Mouse (Mus musculus): Measurements from ENCODE around the gene Pex19. TPM values are rescaled to one million over a fixed set of nuclear protein-coding genes. Genes with fewer than 3 reads are reported as not detected.
A peak's percentile ranks its signal among the peaks of the same experiment; 100 is the strongest.

The Pex19 gene
- total and polyA plus RNA-seq, 3 experiments = 26.3 to 53.6 TPM; not detected in 1

GRCm38 (mm10) chr1:172148279-172148954 is 21.9 kb downstream of the Pex19 start:
- Histone ChIP-seq H3K79me2 (ENCODE audit: control insufficient read depth, insufficient read depth, low read length, poor library complexity) (peaks cover 28% of the 10 kb centered on the region), H3K4me3 (ENCODE audit: control insufficient read depth in 1 of 2, insufficient read depth in 1 of 2, low read depth in 2 of 2, low read length in 2 of 2) (peak overlapping the region; percentile 73 to 99), H3K9ac (ENCODE audit: control insufficient read depth, low read depth, low read length, poor library complexity, severe bottlenecking) (peak overlapping the region; percentile 99), H3K4me1 (ENCODE audit: control insufficient read depth in 1 of 2, insufficient read depth in 2 of 2, low read length in 2 of 2) (peaks cover 0 to 10% of the 10 kb centered on the region in 2 experiments; a peak in 3 of 4 replicates), H3K9me3 (replicated peaks; ENCODE audit: insufficient read depth, low read length) (no peaks in the 10 kb centered on the region), H3K27me3 (ENCODE audit: control insufficient read depth in 1 of 2, insufficient read depth in 2 of 2, low read length in 2 of 2) (no peaks in the 10 kb centered on the region), H3K36me3 (ENCODE audit: control insufficient read depth in 1 of 2, insufficient read depth in 2 of 2, low read length in 2 of 2) (peaks cover 6 to 13% of the 10 kb centered on the region in 2 experiments), H3K27ac (ENCODE audit: control insufficient read depth, low read depth, low read length) (peak overlapping the region; percentile 89)
- TF ChIP-seq UBTF (IDR thresholded peaks at IDR 0.05; ENCODE audit: borderline replicate concordance, insufficient read depth, low read depth, low read length) = no peak
- TF ChIP-seq RCOR1 (IDR thresholded peaks at IDR 0.05; ENCODE audit: low read depth, low read length) = no peak
- no peak for TF ChIP-seq MAZ (IDR thresholded peaks at IDR 0.05; ENCODE audit: low read depth, low read length)
- TF ChIP-seq TBP (IDR thresholded peaks at IDR 0.05; ENCODE audit: low read depth, low read length) = no peak
- no peak for TF ChIP-seq GABPA (IDR thresholded peaks at IDR 0.05; ENCODE audit: low read depth, low read length)
- peak; percentile 6; the same call in 1 of the 2 replicates for TF ChIP-seq POLR2AphosphoS2 (IDR thresholded peaks at IDR 0.05; ENCODE audit: low read length)
- TF ChIP-seq GATA1 (IDR thresholded peaks at IDR 0.05; ENCODE audit: low read depth, low read length) = no peak
- peak; percentile 44; the same call in 1 of the 2 replicates for TF ChIP-seq SIN3A (IDR thresholded peaks at IDR 0.05; ENCODE audit: low read length)
- no peak for TF ChIP-seq MYB (IDR thresholded peaks at IDR 0.05; ENCODE audit: low read depth, low read length)
- TF ChIP-seq ZMIZ1 (IDR thresholded peaks at IDR 0.05; ENCODE audit: low read depth, low read length) = no peak; the same call in 1 of the 2 replicates
- no peak for TF ChIP-seq POLR2AphosphoS5 (IDR thresholded peaks at IDR 0.05; ENCODE audit: borderline replicate concordance, low read depth, low read length)
- peak; percentile 49 for TF ChIP-seq MXI1 (IDR thresholded peaks at IDR 0.05; ENCODE audit: low read depth, low read length)
- peak; percentile 45 for TF ChIP-seq TAL1 (IDR thresholded peaks at IDR 0.05; ENCODE audit: low read length)
- peak; percentile 85 for DNase-seq (ENCODE audit: low read depth, low spot score)

GRCm38 (mm10) chr1:172148955-172149815 is 22.6 kb downstream of the Pex19 start:
- peak overlapping the region; percentile 99 for H3K9ac ChIP-seq (ENCODE audit: control insufficient read depth, low read depth, low read length, poor library complexity, severe bottlenecking)
- H3K27me3 ChIP-seq (ENCODE audit: control insufficient read depth in 1 of 2, insufficient read depth in 2 of 2, low read length in 2 of 2) = no peaks in the 10 kb centered on the region
- peaks cover 0 to 10% of the 10 kb centered on the region in 2 experiments; a peak in 3 of 4 replicates for H3K4me1 ChIP-seq (ENCODE audit: control insufficient read depth in 1 of 2, insufficient read depth in 2 of 2, low read length in 2 of 2)
- H3K27ac ChIP-seq (ENCODE audit: control insufficient read depth, low read depth, low read length) = peak overlapping the region; percentile 89
- peaks cover 28% of the 10 kb centered on the region for H3K79me2 ChIP-seq (ENCODE audit: control insufficient read depth, insufficient read depth, low read length, poor library complexity)
- H3K9me3 ChIP-seq (replicated peaks; ENCODE audit: insufficient read depth, low read length) = no peaks in the 10 kb centered on the region
- H3K4me3 ChIP-seq (ENCODE audit: control insufficient read depth in 1 of 2, insufficient read depth in 1 of 2, low read depth in 2 of 2, low read length in 2 of 2) = peak overlapping the region; percentile 73 to 99
- peaks cover 6 to 12% of the 10 kb centered on the region in 2 experiments for H3K36me3 ChIP-seq (ENCODE audit: control insufficient read depth in 1 of 2, insufficient read depth in 2 of 2, low read length in 2 of 2)
- peak; percentile 72 for DNase-seq (ENCODE audit: low read depth, low spot score)
- peak; percentile 47 for TF ChIP-seq MAX (IDR thresholded peaks at IDR 0.05; ENCODE audit: low read length)
- TF ChIP-seq ZKSCAN1 (IDR thresholded peaks at IDR 0.05; ENCODE audit: low read depth, low read length) = no peak
- TF ChIP-seq ZMIZ1 (IDR thresholded peaks at IDR 0.05; ENCODE audit: low read depth, low read length) = 0 out of 2 replicates have a peak, but pooled peaks have one; percentile 3
- no peak for TF ChIP-seq USF2 (IDR thresholded peaks at IDR 0.05; ENCODE audit: borderline replicate concordance in 1 of 2, insufficient read depth in 1 of 2, low read depth in 1 of 2, low read length in 2 of 2)
- no peak for TF ChIP-seq MAZ (IDR thresholded peaks at IDR 0.05; ENCODE audit: low read depth, low read length)
- TF ChIP-seq TCF12 (IDR thresholded peaks at IDR 0.05; ENCODE audit: low read depth, low read length) = no peak
- TF ChIP-seq EP300 (IDR thresholded peaks at IDR 0.05; ENCODE audit: low read depth in 1 of 2, low read length in 2 of 2) = peak in 1 of 2 experiments; percentile 4; a peak in 1 of 4 replicates
- TF ChIP-seq KAT2A (conservative IDR thresholded peaks at IDR 0.05; ENCODE audit: low read depth, low read length) = no peak
- no peak for TF ChIP-seq GABPA (IDR thresholded peaks at IDR 0.05; ENCODE audit: low read depth, low read length)
- peak; percentile 64; the same call in 1 of the 2 replicates for TF ChIP-seq SIN3A (IDR thresholded peaks at IDR 0.05; ENCODE audit: low read length)
- no peak for TF ChIP-seq SMC3 (IDR thresholded peaks at IDR 0.05; ENCODE audit: low read depth, low read length)
- TF ChIP-seq MYB (IDR thresholded peaks at IDR 0.05; ENCODE audit: low read depth, low read length) = no peak
- no peak for TF ChIP-seq ETS1 (IDR thresholded peaks at IDR 0.05; ENCODE audit: low read depth, low read length)
- peak; percentile 52; the same call in 1 of the 2 replicates for TF ChIP-seq GATA1 (IDR thresholded peaks at IDR 0.05; ENCODE audit: low read depth, low read length)
- TF ChIP-seq HCFC1 (IDR thresholded peaks at IDR 0.05; ENCODE audit: low read depth, low read length) = peak; percentile 28; the same call in 1 of the 2 replicates
- TF ChIP-seq E2F4 (IDR thresholded peaks at IDR 0.05; ENCODE audit: borderline replicate concordance, low read depth, low read length) = no peak
- no peak for TF ChIP-seq ZNF384 (IDR thresholded peaks at IDR 0.05; ENCODE audit: low read depth, low read length)
- no peak; the same call in 1 of the 2 replicates for TF ChIP-seq MYC (IDR thresholded peaks at IDR 0.05; ENCODE audit: low read depth, low read length)
- no peak for TF ChIP-seq JUND (IDR thresholded peaks at IDR 0.05; ENCODE audit: low read depth, low read length)
- TF ChIP-seq RAD21 (IDR thresholded peaks at IDR 0.05; ENCODE audit: low read depth, low read length) = no peak

Measured in MEL (cell line).